Mouse (Mus musculus) spleen, adult 2 months (tissue): ENCODE results near the gene Cfap74. TPM values are rescaled to one million over a fixed set of nuclear protein-coding genes. Genes with fewer than 3 reads are reported as not detected.

Experiments used
- DNase-seq, 2 experiments: peaks; one replicate each; pipeline versions ENCODE4 v3.0.0 to v3.0.0-alpha.2; 2012 to 2021; ENCODE audit warnings: low spot score in 2 of 2, low read depth in 1 of 2
- H3K27ac ChIP-seq: fragments of 200-500 bp; 2 replicates; pipeline ENCODE4 v1.5.1; 2012; ENCODE audit warnings: low read length, inconsistent platforms; ENCODE audit not compliant: insufficient read depth
- H3K27me3 ChIP-seq: fragments of 200-500 bp; 2 replicates; pipeline ENCODE4 v1.6.1; 2012; ENCODE audit warnings: mild to moderate bottlenecking, moderate library complexity, low read length, inconsistent platforms; ENCODE audit not compliant: control insufficient read depth, insufficient read depth
- H3K36me3 ChIP-seq: fragments of 200-500 bp; 2 replicates; pipeline ENCODE4 v1.6.1; 2012; ENCODE audit warnings: mild to moderate bottlenecking, low read length, inconsistent platforms; ENCODE audit not compliant: control insufficient read depth, insufficient read depth
- H3K4me1 ChIP-seq: fragments of 200-500 bp; 2 replicates; pipeline ENCODE4 v1.6.1; 2011; ENCODE audit warnings: inconsistent platforms; ENCODE audit not compliant: control insufficient read depth, insufficient read depth, insufficient read length
- H3K4me3 ChIP-seq: fragments of 200-500 bp; 2 replicates; pipeline ENCODE4 v1.5.1; 2011; ENCODE audit warnings: mild to moderate bottlenecking, inconsistent platforms; ENCODE audit not compliant: insufficient read depth, insufficient read length; ENCODE audit errors: extremely low read depth
- CTCF ChIP-seq: fragments of 200-500 bp; IDR thresholded peaks from 2 replicates; pipeline ENCODE4 v1.5.1; 2011; ENCODE audit warnings: mild to moderate bottlenecking, inconsistent platforms; ENCODE audit not compliant: insufficient read depth, insufficient read length, insufficient replicate concordance; ENCODE audit errors: extremely low read depth
- POLR2A ChIP-seq: fragments of 200-500 bp; IDR thresholded peaks from 2 replicates; pipeline ENCODE4 v1.6.1; 2011; ENCODE audit warnings: low read depth, low read length, inconsistent platforms
- WGBS: fragments of 180-500 bp; shearing (Covaris S2); methylation state at CpG from one replicate; pipeline ENCODE4 v1.1.7; 2018; 5-methylcytosine and 5-hydroxymethylcytosine counted together
- polyA plus RNA-seq: library from polyadenylated mRNA; depleted of rRNA; stranded (reverse); fragments of >200 nt; gene quantifications from 2 replicates; pipeline ENCODE4 v1.2.3, GENCODE M21; 2012

Gene Cfap74
- polyA plus RNA-seq, 1 experiment: 0.13 TPM

- Histone ChIP-seq H3K36me3 (no peaks in the 10 kb centered on the region), H3K4me3 (no peak overlapping the region), H3K4me1 (no peaks in the 10 kb centered on the region), H3K27me3 (no peaks in the 10 kb centered on the region), H3K27ac (no peak overlapping the region)
- no peak for DNase-seq
- WGBS: 71% methylated on average over 10 of the region's 10 CpGs
- no peak for TF ChIP-seq POLR2A
- no peak for TF ChIP-seq CTCF
Observed at GRCm38 (mm10) chr4:155451597-155451996, 42.6 kb downstream of the Cfap74 start.

- 78% methylated on average over 5 of the region's 5 CpGs for WGBS
- no peaks in the 10 kb centered on the region for H3K4me1 ChIP-seq
- no peak for TF ChIP-seq POLR2A
- no peak for TF ChIP-seq CTCF
- H3K27ac ChIP-seq: no peak overlapping the region
- no peaks in the 10 kb centered on the region for H3K27me3 ChIP-seq
- no peaks in the 10 kb centered on the region for H3K36me3 ChIP-seq
- no peak for DNase-seq
- no peak overlapping the region for H3K4me3 ChIP-seq
Observed at GRCm38 (mm10) chr4:155458575-155458974, 49.6 kb downstream of the Cfap74 start.

- Histone ChIP-seq H3K4me3 (no peak overlapping the region), H3K4me1 (no peaks in the 10 kb centered on the region), H3K36me3 (no peaks in the 10 kb centered on the region), H3K27ac (no peak overlapping the region), H3K27me3 (no peaks in the 10 kb centered on the region)
- no peak for TF ChIP-seq POLR2A
- TF ChIP-seq CTCF: no peak
- 79% methylated on average over 13 of the region's 13 CpGs for WGBS
- no peak for DNase-seq
Observed at GRCm38 (mm10) chr4:155463050-155463449, 54.1 kb downstream of the Cfap74 start.

- H3K4me1 ChIP-seq: no peaks in the 10 kb centered on the region
- TF ChIP-seq POLR2A: no peak
- TF ChIP-seq CTCF: no peak
- H3K36me3 ChIP-seq: no peaks in the 10 kb centered on the region
- H3K4me3 ChIP-seq: no peak overlapping the region
- 89% methylated on average over 6 of the region's 6 CpGs for WGBS
- H3K27ac ChIP-seq: no peak overlapping the region
- H3K27me3 ChIP-seq: no peaks in the 10 kb centered on the region
- no peak for DNase-seq
Observed at GRCm38 (mm10) chr4:155463611-155464010, 54.6 kb downstream of the Cfap74 start.

- TF ChIP-seq POLR2A: no peak
- TF ChIP-seq CTCF: no peak
- WGBS: 77% methylated on average over 4 of the region's 4 CpGs
- Histone ChIP-seq H3K36me3 (no peaks in the 10 kb centered on the region), H3K27ac (no peak overlapping the region), H3K4me1 (peaks cover 1% of the 10 kb centered on the region; the same call in 1 of the 2 replicates), H3K27me3 (no peaks in the 10 kb centered on the region), H3K4me3 (no peak overlapping the region)
- no peak for DNase-seq
Observed at GRCm38 (mm10) chr4:155464061-155464460, 55.1 kb downstream of the Cfap74 start.

- Histone ChIP-seq H3K4me1 (peaks cover 4% of the 10 kb centered on the region), H3K4me3 (no peak overlapping the region), H3K36me3 (no peaks in the 10 kb centered on the region), H3K27ac (no peak overlapping the region), H3K27me3 (no peaks in the 10 kb centered on the region)
- 82% methylated on average over 6 of the region's 6 CpGs for WGBS
- no peak for DNase-seq
- TF ChIP-seq POLR2A (no peak), CTCF (no peak)
Observed at GRCm38 (mm10) chr4:155465607-155466006, 56.6 kb downstream of the Cfap74 start.

- peaks cover 4% of the 10 kb centered on the region for H3K4me1 ChIP-seq
- H3K36me3 ChIP-seq: no peaks in the 10 kb centered on the region
- no peak overlapping the region for H3K4me3 ChIP-seq
- WGBS: 80% methylated on average over 5 of the region's 5 CpGs
- no peak overlapping the region for H3K27ac ChIP-seq
- H3K27me3 ChIP-seq: no peaks in the 10 kb centered on the region
- no peak for DNase-seq
- TF ChIP-seq POLR2A (no peak), CTCF (no peak)
Observed at GRCm38 (mm10) chr4:155466080-155466479, 57.1 kb downstream of the Cfap74 start.
